Mouse (Mus musculus): Measurements from ENCODE around the gene Olfr112. TPM values are rescaled to one million over a fixed set of nuclear protein-coding genes. Genes with fewer than 3 reads are reported as not detected.

The Olfr112 gene
- polyA plus RNA-seq, 1 experiment: not detected

Other genes with a start within 250 kb of the Olfr112 start
- gene Olfr103, start 229.8 kb downstream of the Olfr112 start, polyA plus RNA-seq (2012; rRNA removed): not detected in 2 replicates
- gene Olfr104-ps, start 209.9 kb downstream of the Olfr112 start, polyA plus RNA-seq (2012; rRNA removed): not detected in 2 replicates
- not detected in 2 replicates for gene Olfr105-ps, start 190.4 kb downstream of the Olfr112 start, polyA plus RNA-seq (2012; rRNA removed)
- not detected in 2 replicates for gene Olfr106-ps, start 179.1 kb downstream of the Olfr112 start, polyA plus RNA-seq (2012; rRNA removed)
- gene Olfr107, start 170.2 kb downstream of the Olfr112 start, polyA plus RNA-seq (2012; rRNA removed): not detected in 2 replicates
- gene Olfr108, start 124.0 kb downstream of the Olfr112 start, polyA plus RNA-seq (2012; rRNA removed): not detected in 2 replicates
- not detected in 2 replicates for gene Olfr109, start 110.5 kb downstream of the Olfr112 start, polyA plus RNA-seq (2012; rRNA removed)
- not detected in 2 replicates for gene H2-M2, start 85.9 kb downstream of the Olfr112 start, polyA plus RNA-seq (2012; rRNA removed)
- gene Olfr110, start 77.0 kb downstream of the Olfr112 start, polyA plus RNA-seq (2012; rRNA removed): not detected in 2 replicates
- 0.10 TPM in 1 of 2 replicates, not detected in the other for gene Olfr111, start 61.4 kb downstream of the Olfr112 start, polyA plus RNA-seq (2012; rRNA removed)
- not detected in 2 replicates for gene Olfr113, start 8.2 kb upstream of the Olfr112 start, polyA plus RNA-seq (2012; rRNA removed)
- gene Olfr114, start 23.3 kb upstream of the Olfr112 start, polyA plus RNA-seq (2012; rRNA removed): not detected in 2 replicates
- not detected in 2 replicates for gene Olfr115, start 57.7 kb upstream of the Olfr112 start, polyA plus RNA-seq (2012; rRNA removed)
- gene Olfr116, start 57.7 kb upstream of the Olfr112 start, polyA plus RNA-seq (2012; rRNA removed): not detected in 2 replicates
- gene Olfr117, start 94.3 kb upstream of the Olfr112 start, polyA plus RNA-seq (2012; rRNA removed): not detected in 2 replicates
- gene Olfr118, start 97.5 kb upstream of the Olfr112 start, polyA plus RNA-seq (2012; rRNA removed): not detected in 2 replicates
- not detected in 2 replicates for gene Olfr119, start 127.1 kb upstream of the Olfr112 start, polyA plus RNA-seq (2012; rRNA removed)
- gene Olfr120, start 152.4 kb upstream of the Olfr112 start, polyA plus RNA-seq (2012; rRNA removed): not detected in 2 replicates
- gene Olfr121, start 179.4 kb upstream of the Olfr112 start, polyA plus RNA-seq (2012; rRNA removed): not detected in 2 replicates
- not detected in 2 replicates for gene Olfr122, start 199.2 kb upstream of the Olfr112 start, polyA plus RNA-seq (2012; rRNA removed)
- gene Olfr123, start 224.1 kb upstream of the Olfr112 start, polyA plus RNA-seq (2012; rRNA removed): not detected in 2 replicates
- not detected in 2 replicates for gene Olfr124, start 230.4 kb upstream of the Olfr112 start, polyA plus RNA-seq (2012; rRNA removed)

Measured in cerebellum, adult 2 months (tissue).